Mouse (Mus musculus) left cerebral cortex, adult 2 months (tissue): ENCODE measurements around the gene Imp3. TPM values are rescaled to one million over a fixed set of nuclear protein-coding genes. Genes with fewer than 3 reads are reported as not detected.
A peak's percentile ranks its signal among the peaks of the same experiment; 100 is the strongest.

ENCODE experiments used
- DNase-seq, 2 experiments: peaks; one replicate each; pipeline ENCODE4 v3.0.0; 2021 to 2022; ENCODE audit warnings: low spot score in 2 of 2, mixed read lengths in 1 of 2; ENCODE audit errors: extremely low spot score in 1 of 2
- H3K27ac ChIP-seq: fragments of 200-600 bp; 2 replicates; pipeline ENCODE4 v1.8.1; 2022
- H3K4me3 ChIP-seq: fragments of 200-600 bp; 2 replicates; pipeline ENCODE4 v1.8.1; 2022
- CTCF ChIP-seq: fragments of 200-600 bp; IDR thresholded peaks from 2 replicates; pipeline ENCODE4 v1.8.1; 2022; ENCODE audit warnings: antibody characterized with exemption, mild to moderate bottlenecking, moderate library complexity
- intact Hi-C: fragments of 180-260 bp; cut with DNase I; formaldehyde crosslinking; loops from one replicate; pipeline ENCODE4 v1.15.1; 2025
- total RNA-seq, 2 experiments: library from RNA; stranded (reverse); gene quantifications; 2 replicates each; pipeline ENCODE4 v1.2.3; 2021

Gene Imp3
- total RNA-seq, 2 experiments from 2014 or later: 49.8 to 50.2 TPM

- Histone ChIP-seq H3K4me3 (0 out of 2 replicates have a peak overlapping the region, but pooled peaks have one; percentile 21), H3K27ac (no peak overlapping the region)
- no peak for DNase-seq
- no peak for TF ChIP-seq CTCF
- intact Hi-C loops: loop anchor here (1.0 to 5.0 kb wide), 4 partner anchors 45 to 181 kb away; partner anchors contain the start of genes Man2c1, Ptpn9 and Sin3a
Measured at GRCm38 (mm10) chr9:56949767-56950166, 12.5 kb downstream of the Imp3 start.

GRCm38 (mm10) chr9:56950414-56951400, 13.4 kb downstream of the Imp3 start, which contains the start of gene Snupn:
TSS of gene Snupn (plus strand) at chr9:56950878.
- intact Hi-C loops: loop anchor here (1.0 to 5.0 kb wide), 4 partner anchors 44 to 180 kb away; partner anchors contain the start of genes Man2c1, Ptpn9 and Sin3a
- peak within 1 kb of the TSS; percentile 91 for H3K27ac ChIP-seq
- TF ChIP-seq CTCF: no peak
- DNase-seq: peak; percentile 94 to 96
- peak within 1 kb of the TSS; percentile 56 for H3K4me3 ChIP-seq

GRCm38 (mm10) chr9:56953562-56953961, 16.3 kb downstream of the Imp3 start:
- Histone ChIP-seq H3K27ac (no peak overlapping the region), H3K4me3 (no peak overlapping the region)
- intact Hi-C loops: loop anchor here (5.0 kb wide), 1 partner anchor 79 kb away; no protein-coding TSS in a partner anchor
- no peak for DNase-seq
- TF ChIP-seq CTCF: no peak; the same call in 1 of the 2 replicates

- DNase-seq: no peak
- intact Hi-C loops: no loop called here
- no peak for TF ChIP-seq CTCF
- H3K4me3 ChIP-seq: no peak overlapping the region
- H3K27ac ChIP-seq: no peak overlapping the region
Measured at GRCm38 (mm10) chr9:56956966-56957675, 19.8 kb downstream of the Imp3 start.

- DNase-seq: no peak
- H3K4me3 ChIP-seq: no peak overlapping the region
- TF ChIP-seq CTCF: no peak
- intact Hi-C loops: no loop called here
- no peak overlapping the region for H3K27ac ChIP-seq
Measured at GRCm38 (mm10) chr9:56958689-56959088, 21.4 kb downstream of the Imp3 start.

- intact Hi-C loops: no loop called here
- DNase-seq: no peak
- no peak; the same call in none of the 2 replicates for TF ChIP-seq CTCF
- no peak overlapping the region for H3K4me3 ChIP-seq
- H3K27ac ChIP-seq: no peak overlapping the region
Measured at GRCm38 (mm10) chr9:56961591-56961990, 24.3 kb downstream of the Imp3 start.

GRCm38 (mm10) chr9:56970158-56970557, 32.9 kb downstream of the Imp3 start:
- intact Hi-C loops: no loop called here
- no peak for TF ChIP-seq CTCF
- no peak for DNase-seq
- Histone ChIP-seq H3K27ac (no peak overlapping the region), H3K4me3 (no peak overlapping the region)

- no peak for DNase-seq
- intact Hi-C loops: no loop called here
- H3K4me3 ChIP-seq: no peak overlapping the region
- TF ChIP-seq CTCF: no peak
- no peak overlapping the region for H3K27ac ChIP-seq
Measured at GRCm38 (mm10) chr9:56973960-56974524, 36.8 kb downstream of the Imp3 start.

GRCm38 (mm10) chr9:56975199-56975598, 37.9 kb downstream of the Imp3 start:
- no peak for DNase-seq
- Histone ChIP-seq H3K27ac (no peak overlapping the region), H3K4me3 (no peak overlapping the region)
- TF ChIP-seq CTCF: no peak
- intact Hi-C loops: no loop called here

- 0 out of 2 replicates have a peak overlapping the region, but pooled peaks have one; percentile 80 for H3K27ac ChIP-seq
- DNase-seq: no peak
- intact Hi-C loops: no loop called here
Measured at GRCm38 (mm10) chr9:56980186-56980585, 42.9 kb downstream of the Imp3 start.

GRCm38 (mm10) chr9:56981502-56981901, 44.2 kb downstream of the Imp3 start:
- TF ChIP-seq CTCF: no peak
- DNase-seq: no peak

More at GRCm38 (mm10) chr9:56980186-56980585, 42.9 kb downstream of the Imp3 start:
- H3K4me3 ChIP-seq: no peak overlapping the region
- TF ChIP-seq CTCF: no peak

More at GRCm38 (mm10) chr9:56981502-56981901, 44.2 kb downstream of the Imp3 start:
- intact Hi-C loops: no loop called here
- Histone ChIP-seq H3K27ac (peak overlapping the region; percentile 80), H3K4me3 (no peak overlapping the region)

Other genes starting within 250 kb of the Imp3 start
- gene Lingo1, start 141.0 kb upstream of the Imp3 start, total RNA-seq: 100 to 1,000 TPM; 481 to 504 TPM
- gene Odf3l1, start 72.8 kb upstream of the Imp3 start, total RNA-seq: not detected
- gene Cspg4, start 72.4 kb upstream of the Imp3 start, total RNA-seq: 10 to 100 TPM; 15.2 to 15.9 TPM
- gene Snx33, start 9.1 kb upstream of the Imp3 start, total RNA-seq: 1 to 10 TPM; 5.8 to 7.3 TPM
- gene Snupn, start 13.4 kb downstream of the Imp3 start, total RNA-seq: 10 to 100 TPM; 13.5 to 16.3 TPM
- gene Ptpn9, start 57.4 kb downstream of the Imp3 start, total RNA-seq: 10 to 100 TPM; 29.7 to 33.1 TPM
- 10 to 100 TPM; 38.8 to 47.5 TPM for gene Sin3a, start 134.6 kb downstream of the Imp3 start, total RNA-seq
- gene Man2c1, start 193.2 kb downstream of the Imp3 start, total RNA-seq: 100 to 1,000 TPM; 150 to 175 TPM
- gene Neil1, start 210.8 kb downstream of the Imp3 start, total RNA-seq: 10 to 100 TPM in 1 of 2 experiments, 1 to 10 TPM in 1; 9.9 to 10.5 TPM
- gene Commd4, start 220.9 kb downstream of the Imp3 start, total RNA-seq: 10 to 100 TPM; 84.1 to 93.1 TPM